Mouse (Mus musculus): Measurements from ENCODE around the gene Rgs6.

Rgs6 gene

GRCm38 (mm10) chr12:83037798-83038560 is 449.9 kb downstream of the Rgs6 start:
- no peak for DNase-seq (ENCODE audit: low spot score)

DNA sequence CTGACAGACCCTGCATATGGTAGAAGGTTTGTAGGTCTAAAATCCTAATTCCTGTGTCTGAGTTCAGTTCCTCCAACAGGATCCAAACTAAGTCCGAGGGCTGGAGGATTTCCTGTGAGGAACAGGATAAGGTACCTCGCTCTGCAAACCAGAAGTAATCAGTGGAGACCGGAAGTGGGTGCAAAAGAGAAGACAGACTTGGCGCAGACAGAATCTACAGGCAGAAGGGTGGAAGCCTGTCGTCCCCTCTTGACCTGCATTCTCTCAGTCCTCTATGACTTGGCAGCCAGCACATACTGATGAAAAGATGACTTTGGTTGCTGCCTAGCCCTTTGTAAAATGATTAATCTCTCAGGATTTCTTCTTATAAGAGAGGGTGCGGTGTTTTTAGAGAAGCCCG is 450.7 kb downstream of the Rgs6 start:
- DNase-seq (ENCODE audit: low spot score): no peak

GRCm38 (mm10) chr12:83039859-83040258 is 451.8 kb downstream of the Rgs6 start:
- DNase-seq (ENCODE audit: low spot score): no peak

- DNase-seq (ENCODE audit: low spot score): no peak
Measured at GRCm38 (mm10) chr12:83043980-83044620, 456.0 kb downstream of the Rgs6 start.

- no peak for DNase-seq (ENCODE audit: low spot score)
Measured at GRCm38 (mm10) chr12:83044621-83044990, 456.5 kb downstream of the Rgs6 start.

GRCm38 (mm10) chr12:83045001-83045531 is 457.0 kb downstream of the Rgs6 start:
- DNase-seq (ENCODE audit: low spot score): no peak

GRCm38 (mm10) chr12:83046734-83047133 is 458.6 kb downstream of the Rgs6 start:
- DNase-seq (ENCODE audit: low spot score): no peak

DNA sequence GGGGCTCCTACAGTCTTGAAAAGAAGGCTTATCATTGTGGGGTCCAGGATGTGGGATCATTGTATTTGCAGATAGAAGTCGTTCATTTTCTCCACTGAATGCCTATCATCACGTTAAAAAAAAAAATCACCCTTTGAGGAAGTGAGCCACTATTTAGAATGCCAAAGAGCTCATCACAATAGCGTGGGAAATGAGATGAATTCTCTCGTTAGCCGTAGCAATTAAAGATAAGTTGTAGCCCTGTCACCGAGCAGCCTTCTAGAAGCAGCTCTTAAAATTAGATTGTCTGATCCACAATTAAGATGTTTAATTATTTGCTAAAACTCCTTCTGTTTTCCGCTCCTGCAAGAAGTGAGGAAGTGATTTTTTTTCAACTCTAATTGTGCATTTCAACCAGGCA is 459.6 kb downstream of the Rgs6 start:
- no peak for DNase-seq (ENCODE audit: low spot score)

- DNase-seq (ENCODE audit: low spot score): no peak
Measured at GRCm38 (mm10) chr12:83050514-83050913, 462.4 kb downstream of the Rgs6 start.

DNA sequence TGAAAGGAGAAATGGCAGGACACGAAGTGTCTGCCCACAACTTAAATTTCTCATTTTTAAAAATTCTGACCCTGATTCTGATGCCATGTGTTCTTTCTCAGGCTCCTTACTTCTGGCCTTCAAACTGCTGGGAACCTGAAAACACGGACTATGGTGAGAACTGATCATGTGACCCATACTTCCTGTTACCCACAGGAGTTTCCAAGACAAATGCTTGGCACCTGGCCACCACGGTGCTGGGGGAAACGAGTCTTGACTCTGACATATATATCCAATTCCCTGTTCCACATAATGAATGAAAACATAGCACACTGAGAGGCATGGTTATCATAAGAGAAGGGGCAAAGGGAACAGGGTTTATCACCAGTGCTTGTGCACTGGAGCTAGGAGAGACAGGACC is 464.3 kb downstream of the Rgs6 start:
- DNase-seq (ENCODE audit: low spot score): no peak

DNA sequence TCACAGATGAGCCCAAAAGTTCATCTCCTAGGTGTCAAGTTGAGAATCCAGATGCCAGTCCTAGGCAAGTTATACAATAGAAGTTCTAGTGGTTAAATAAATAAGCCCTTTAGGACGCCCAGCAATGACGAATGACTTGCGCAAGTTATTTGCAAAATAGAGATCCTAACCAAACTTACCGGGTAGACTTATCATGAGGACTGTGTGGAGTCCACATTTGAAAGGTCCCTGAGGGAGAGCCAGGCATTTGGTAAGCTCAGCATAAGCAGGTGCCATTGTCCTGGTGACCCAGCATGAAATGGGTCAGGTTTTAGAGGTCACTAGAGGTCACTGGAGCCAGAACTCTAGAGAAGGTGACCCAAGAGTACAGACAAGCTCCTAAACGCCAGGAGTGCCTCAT is 467.6 kb downstream of the Rgs6 start:
- no peak for DNase-seq (ENCODE audit: low spot score)

DNA sequence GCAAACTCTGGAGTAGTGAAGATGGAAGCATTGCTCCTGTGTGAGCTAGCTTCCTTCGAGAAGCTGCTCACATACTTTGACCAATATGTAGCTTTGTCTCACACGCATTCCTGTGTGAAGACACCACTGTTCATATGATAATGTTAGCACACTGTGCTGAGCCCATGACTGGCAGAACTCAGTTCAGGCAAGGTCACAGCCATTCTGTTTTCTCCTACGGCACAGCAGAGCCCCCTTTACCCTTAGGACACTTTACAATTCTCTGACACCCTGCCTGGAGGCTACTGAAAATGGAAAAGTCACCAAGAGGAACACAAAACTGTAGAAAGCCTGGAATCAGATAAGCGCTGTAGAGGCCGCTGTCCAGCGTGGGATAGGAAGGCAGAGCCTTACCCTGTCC is 478.3 kb downstream of the Rgs6 start:
- no peak for DNase-seq (ENCODE audit: low spot score)

DNA sequence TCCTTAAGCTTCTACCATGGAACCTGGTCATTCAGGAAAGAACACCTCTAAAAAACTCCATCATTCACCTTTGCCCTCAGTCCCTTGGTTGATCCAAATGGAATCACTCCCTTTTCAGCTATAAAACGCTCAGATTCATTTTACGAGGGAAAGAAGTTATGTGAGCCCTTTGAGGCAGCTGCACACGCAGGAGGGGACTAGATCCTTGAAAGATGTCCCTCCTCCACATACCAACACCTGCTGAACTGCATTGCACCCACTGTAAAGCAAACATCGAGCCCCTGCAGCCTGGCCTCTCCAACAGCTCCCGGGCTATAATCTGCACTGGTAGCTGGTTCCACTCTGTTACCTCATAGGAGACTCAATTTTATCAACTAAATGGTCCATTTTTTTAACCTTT is 482.8 kb downstream of the Rgs6 start:
- no peak for DNase-seq (ENCODE audit: low spot score)

DNA sequence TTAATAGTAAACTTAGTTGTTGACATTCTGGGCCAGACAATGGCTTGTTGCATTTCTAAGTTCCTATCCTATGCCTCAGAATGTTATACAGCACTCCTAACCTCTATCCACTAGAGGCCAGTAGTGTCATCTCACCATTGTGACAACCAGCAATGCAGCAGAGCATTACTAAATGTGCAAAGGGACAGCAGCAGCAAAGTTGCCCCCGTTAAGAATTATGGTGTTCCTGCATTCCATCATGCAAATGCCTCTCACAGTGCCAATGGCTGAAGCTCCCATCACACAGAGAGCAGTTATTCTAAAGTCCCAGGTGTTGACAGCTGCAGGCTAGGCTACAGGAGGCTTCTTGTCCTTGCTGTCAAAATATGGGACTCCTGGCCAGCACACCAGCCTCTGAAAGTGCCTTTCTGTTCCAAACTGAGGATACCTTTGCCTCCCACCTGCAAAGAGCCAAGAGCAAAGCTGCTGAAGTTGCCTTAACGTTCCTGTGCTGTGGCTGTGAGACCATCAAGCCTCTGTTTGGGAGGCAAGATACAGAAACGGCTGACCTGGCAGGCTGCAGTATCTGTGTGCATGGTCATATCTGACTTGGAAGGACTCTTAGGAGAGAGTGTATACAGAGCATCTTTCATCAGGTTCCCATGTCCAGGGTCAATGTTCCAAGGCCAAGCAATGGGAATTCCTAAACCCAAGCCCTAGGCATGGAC is 484.2 kb downstream of the Rgs6 start:
- no peak for DNase-seq (ENCODE audit: low spot score)

DNA sequence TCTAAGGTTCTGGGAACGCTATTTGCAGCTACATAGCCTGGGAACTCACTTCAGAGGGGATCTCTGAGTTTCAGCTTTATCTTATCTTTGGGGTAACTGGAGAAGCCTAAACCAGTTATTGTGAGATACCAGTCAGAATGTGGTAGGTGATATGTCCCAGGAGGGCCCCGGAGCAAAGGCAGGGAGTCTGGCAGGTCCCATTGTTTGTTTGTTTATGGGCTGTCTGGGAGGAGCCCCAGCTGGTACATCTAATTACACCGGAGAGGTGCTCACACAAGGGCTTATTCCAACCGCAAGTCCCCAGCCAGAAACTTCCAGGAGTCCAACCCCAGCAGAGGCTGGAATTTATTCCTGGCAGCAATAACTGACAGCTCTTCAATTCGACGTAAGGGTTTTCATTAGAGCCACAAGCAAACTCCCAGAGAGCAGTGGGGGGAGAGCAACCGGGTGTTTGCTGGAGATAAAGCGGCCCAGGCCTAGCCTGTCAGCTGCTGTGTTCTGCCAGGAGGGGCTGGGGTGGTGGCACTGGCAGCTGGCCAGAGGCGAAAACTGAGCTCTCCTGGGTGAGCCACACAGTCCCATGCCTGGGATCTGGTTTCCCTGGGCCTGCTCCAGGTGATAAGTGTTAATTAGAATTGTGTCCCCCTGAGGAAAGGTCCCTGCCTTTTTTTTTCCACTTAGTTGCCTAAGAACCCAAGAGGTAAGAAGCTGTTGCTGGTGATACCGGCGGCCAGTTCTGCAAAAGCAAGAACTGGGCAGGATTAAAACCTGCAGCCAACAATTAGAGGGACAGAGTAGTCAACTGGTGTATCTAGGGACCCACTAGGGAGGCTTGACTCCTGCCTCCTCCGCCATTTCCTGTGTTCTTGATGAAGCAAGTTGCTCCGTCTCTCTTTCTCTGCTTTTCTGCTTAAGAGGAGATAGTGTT is 485.1 kb downstream of the Rgs6 start:
- no peak for DNase-seq (ENCODE audit: low spot score)

- DNase-seq (ENCODE audit: low spot score): no peak
Measured at GRCm38 (mm10) chr12:83073879-83074368, 485.8 kb downstream of the Rgs6 start.

DNA sequence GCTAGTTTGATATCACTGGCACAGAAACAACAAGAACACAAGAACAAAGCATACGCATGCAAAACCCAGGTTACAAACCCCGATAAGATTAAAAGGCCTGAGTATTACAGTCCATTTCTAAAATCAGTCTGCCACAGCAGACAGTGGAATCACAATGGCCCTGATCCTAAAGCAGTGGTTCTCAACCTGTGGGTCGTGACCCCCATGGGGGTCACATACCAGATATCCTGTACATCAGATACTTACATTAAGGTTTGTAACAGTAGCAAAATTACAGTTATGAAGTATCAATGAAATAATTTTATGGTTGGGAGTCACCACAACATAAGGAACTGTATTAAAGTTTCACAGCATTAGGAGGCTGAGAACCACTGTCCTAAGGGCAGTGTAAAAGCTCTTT is 488.1 kb downstream of the Rgs6 start:
- DNase-seq (ENCODE audit: low spot score): no peak

DNA sequence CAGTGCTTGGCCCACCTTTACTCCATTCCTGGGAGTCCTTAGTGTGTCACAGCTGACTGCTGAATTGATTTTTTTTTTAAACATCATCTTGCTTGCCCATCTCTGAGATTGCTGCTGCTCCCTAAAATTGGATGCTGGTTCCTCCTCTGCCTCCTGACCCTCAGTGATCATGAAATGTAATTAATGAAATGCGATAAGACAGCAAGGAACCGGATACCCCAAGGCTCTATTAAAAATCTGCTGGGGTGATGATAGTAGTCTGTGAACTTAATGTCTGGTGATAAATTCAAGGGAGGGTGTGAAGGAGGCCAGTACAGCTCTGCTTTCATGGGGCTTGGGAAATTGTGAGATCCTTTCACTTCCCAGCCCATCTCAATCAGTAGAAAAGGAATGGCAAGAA is 489.4 kb downstream of the Rgs6 start:
- DNase-seq (ENCODE audit: low spot score): no peak

GRCm38 (mm10) chr12:83083427-83083826 is 495.3 kb downstream of the Rgs6 start:
- no peak for DNase-seq (ENCODE audit: low spot score)

DNA sequence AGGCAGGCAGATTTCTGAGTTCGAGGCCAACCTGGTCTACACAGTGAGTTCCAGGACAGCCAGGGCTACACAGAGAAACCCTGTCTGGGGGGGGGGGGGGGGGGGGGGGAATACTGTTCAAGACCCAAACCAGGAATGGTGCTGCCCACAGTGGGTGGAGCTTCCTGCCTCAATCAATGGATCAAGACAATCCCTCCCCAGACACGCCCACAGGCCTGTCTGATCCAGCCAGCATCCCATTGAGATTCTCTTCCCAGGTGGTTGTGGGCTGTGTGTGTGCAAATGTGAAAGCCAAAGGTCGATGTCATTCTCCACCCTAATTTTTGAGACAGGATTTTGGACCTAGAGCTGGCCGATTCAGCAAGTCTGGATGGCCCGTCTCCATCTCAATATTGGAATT is 496.5 kb downstream of the Rgs6 start:
- no peak for DNase-seq (ENCODE audit: low spot score)

GRCm38 (mm10) chr12:83087010-83087409 is 498.9 kb downstream of the Rgs6 start:
- DNase-seq (ENCODE audit: low spot score): no peak

GRCm38 (mm10) chr12:83087555-83087954 is 499.5 kb downstream of the Rgs6 start:
- no peak for DNase-seq (ENCODE audit: low spot score)
